Mouse (Mus musculus) c-Kit-positive CD71-positive TER-119-negative erythroid progenitor cells, embryonic 14.5 days (primary cell): ENCODE measurements at regions not wholly inside any gene's neighbourhood (a gene's known extent, or its start where the extent isn't known, plus 50 kb on each side); places are given as distances from the start of the nearest gene placed in this dataset.

ENCODE experiments used
- DNase-seq: peaks from one replicate; pipeline ENCODE4 v3.0.0-alpha.2; 2013; ENCODE audit warnings: low read depth

DNA sequence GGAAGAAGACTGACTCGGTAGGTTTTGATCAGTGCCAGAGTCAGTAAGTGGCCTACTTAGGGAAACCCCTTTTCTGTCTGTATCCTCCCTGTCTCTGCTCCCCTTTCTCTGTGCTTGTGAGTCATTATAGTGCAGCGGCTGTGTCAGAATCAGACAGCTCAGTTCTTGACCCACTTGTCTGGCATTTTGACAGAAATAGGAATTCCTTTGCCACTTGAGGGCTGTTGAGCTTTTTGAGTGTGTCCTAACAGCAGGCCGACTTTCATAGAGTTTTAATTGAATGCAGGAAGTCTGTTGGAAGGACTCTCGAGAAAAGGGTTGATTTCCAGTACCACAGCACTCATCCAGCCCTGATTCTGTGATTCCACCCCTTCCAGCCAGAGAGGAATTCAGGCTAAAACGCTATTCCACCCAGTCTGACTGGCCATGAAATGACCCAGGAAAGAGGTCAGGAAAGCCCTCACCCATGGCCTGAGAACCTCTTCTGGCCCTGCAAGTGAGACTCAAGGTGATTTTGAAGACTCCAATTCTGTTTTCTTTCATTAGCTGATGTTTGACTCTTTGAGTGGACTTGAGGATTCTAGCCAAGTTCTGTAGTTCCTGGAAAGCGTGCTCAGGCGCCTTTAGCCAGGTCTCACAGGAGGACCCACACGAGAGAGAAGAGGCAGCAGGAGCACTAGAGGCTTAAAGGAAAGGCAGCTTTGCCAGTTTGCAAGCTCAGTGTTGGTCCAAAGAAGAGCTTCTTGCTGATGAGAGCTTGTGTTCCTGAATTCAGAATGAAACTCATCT lies 95.6 kb upstream of the Opcml start:
- no peak for DNase-seq

DNA sequence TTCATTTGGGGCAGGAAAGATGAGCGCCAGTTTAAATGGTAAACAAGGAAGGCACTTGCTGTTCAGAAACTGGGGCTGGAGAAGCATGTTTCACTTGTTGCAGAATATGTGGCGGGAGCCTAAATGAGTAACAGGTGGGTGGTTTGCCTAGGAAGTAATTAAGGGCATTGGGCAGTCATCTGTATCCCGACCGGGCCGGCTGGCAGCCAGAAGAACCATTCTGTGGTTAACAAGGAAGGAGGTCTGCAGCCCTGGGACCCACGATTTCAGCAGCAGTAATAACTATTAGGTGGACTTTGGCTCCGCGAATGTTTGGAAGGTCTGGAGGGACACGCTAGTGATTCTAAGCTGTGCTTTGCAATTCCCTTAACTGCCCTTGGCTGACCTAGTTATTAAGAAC lies 89.0 kb upstream of the Opcml start:
- DNase-seq: no peak

DNA sequence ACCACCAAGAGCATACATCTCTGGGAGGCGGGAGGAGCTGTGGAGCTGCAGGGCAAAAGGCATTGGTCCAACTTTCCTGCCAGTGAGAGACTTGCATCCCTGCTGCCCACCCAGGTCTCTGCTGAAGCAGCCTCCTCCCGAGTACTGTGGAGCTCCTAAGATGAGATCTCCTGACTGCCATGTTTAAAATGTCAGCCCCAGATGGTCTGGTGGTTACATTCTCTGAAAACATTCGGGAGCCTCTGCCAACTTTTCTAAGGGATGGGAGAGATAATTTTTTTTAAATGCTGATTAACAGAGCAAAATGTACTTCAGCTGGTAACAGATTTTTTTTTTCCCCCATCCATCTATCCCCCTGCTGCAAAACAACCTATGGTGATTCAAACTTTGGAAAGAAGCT lies 88.4 kb upstream of the Opcml start:
- no peak for DNase-seq

- no peak for DNase-seq
Measured at GRCm38 (mm10) chr9:27704001-27704400, 86.6 kb upstream of the Opcml start.

- no peak for DNase-seq
Measured at GRCm38 (mm10) chr9:27723840-27724408, 66.7 kb upstream of the Opcml start.

DNA sequence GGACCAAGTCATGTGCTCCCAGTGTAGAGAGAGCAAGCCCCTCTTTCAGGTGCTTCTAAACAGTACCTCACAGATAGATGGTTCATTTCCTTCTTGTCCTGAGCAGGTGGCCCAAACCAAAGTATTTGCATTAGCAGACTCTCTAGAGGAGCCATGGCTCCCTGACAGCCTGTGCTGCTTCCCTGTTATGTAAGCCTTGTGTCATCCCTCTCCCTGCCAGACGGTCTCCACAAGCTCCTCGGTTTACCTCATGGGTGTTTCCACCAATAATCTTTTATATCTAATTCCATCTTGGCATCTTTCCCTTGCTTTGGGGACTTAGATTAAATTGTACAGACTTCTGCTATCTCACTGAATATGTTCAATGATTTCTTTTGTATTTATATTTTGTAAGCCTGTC lies 66.0 kb upstream of the Opcml start:
- no peak for DNase-seq

GRCm38 (mm10) chr9:27728652-27729557 lies 61.7 kb upstream of the Opcml start:
- DNase-seq: no peak

GRCm38 (mm10) chr9:27729558-27729889 lies 61.1 kb upstream of the Opcml start:
- no peak for DNase-seq

DNA sequence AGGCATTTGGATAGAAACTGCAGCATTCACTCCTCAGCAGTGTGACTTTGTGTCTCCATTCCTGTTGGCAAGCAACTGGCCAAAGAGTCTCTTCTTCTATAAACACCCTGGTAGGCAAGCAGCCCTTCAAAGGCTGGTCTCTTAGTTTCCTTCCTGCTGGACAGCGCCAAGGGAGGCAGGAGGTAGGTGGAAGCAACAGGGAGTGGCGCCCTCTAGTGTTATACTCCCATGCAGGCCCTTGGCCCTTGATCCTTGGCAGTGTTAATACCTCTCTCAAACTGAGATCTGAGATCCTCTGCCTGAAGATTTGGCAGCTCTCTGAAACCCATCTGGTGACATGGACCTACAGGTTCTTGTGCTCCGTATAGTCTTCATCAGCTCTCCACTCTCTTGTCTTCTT lies 51.3 kb upstream of the Opcml start:
- peak; percentile 9 for DNase-seq
